ENCODE assay signal across 10 mouse cellular contexts in genomic region chr2:148039351-148040235, GRCm38 (mm10). TPM values are rescaled to one million over a fixed set of nuclear protein-coding genes. Genes with fewer than 3 reads are reported as not detected.
DNase-seq lines count a peak whose midpoint lies in the region; ATAC-seq and TF ChIP-seq lines count a peak whose summit lies in the region.
"Had no signal": no experiment of that assay in that cellular context is flagged by ENCODE, and none has a peak within 500 bp of the region (broad histone marks: within the 10 kb centered on the region; RNA-seq: fewer than 3 reads in every experiment).

No protein-coding gene starts in this region.

- no peak for DNase-seq in heart, postnatal 10 days
- no peak for DNase-seq in layer of hippocampus, postnatal 25 days (ENCODE audit: extremely low spot score in 1 of 2, low spot score in 1 of 2)
- DNase-seq in thymus, adult 2 months = no peak
- DNase-seq in layer of hippocampus, adult 2 months (ENCODE audit: low spot score in 2 of 2) = no peak
- DNase-seq: kidney, postnatal 36 days had no signal

- peaks cover 97% of the 10 kb centered on the region for H3K27me3 ChIP-seq in heart, embryonic 12.5 days (replicated peaks)
- H3K27me3 ChIP-seq in heart, embryonic 14.5 days (ENCODE audit: control insufficient read depth, insufficient read depth, low read length) = peaks cover 99% of the 10 kb centered on the region
- peaks cover 100% of the 10 kb centered on the region for H3K27me3 ChIP-seq in liver, embryonic 12.5 days (replicated peaks)
- H3K27me3 ChIP-seq in midbrain, embryonic 16.5 days (ENCODE audit: control insufficient read depth, insufficient read depth, low read depth, low read length) = peaks cover 78% of the 10 kb centered on the region
- H3K27me3 ChIP-seq in thymus, adult 2 months (ENCODE audit: control insufficient read depth, insufficient read depth, low read length) = peaks cover 19% of the 10 kb centered on the region

- H3K4me3 ChIP-seq in heart, embryonic 12.5 days = peak overlapping the region; percentile 23
- H3K4me3 ChIP-seq in heart, embryonic 14.5 days (ENCODE audit: control insufficient read depth in 1 of 2, insufficient read depth in 1 of 2, low read depth in 1 of 2, low read length in 2 of 2) = peak overlapping the region in 1 of 2 experiments; percentile 16; a peak in 1 of 4 replicates
- peak overlapping the region; percentile 46 for H3K4me3 ChIP-seq in liver, embryonic 12.5 days
- peak overlapping the region; percentile 13; the same call in 1 of the 2 replicates for H3K4me3 ChIP-seq in midbrain, embryonic 16.5 days (ENCODE audit: low read depth, low read length)
- H3K4me3 ChIP-seq in thymus, adult 2 months (ENCODE audit: control insufficient read depth, insufficient read depth, low read length) = no peak overlapping the region
- no peak overlapping the region for H3K4me3 ChIP-seq in layer of hippocampus, adult 2 months
- H3K4me3 ChIP-seq: neural tube, embryonic 13.5 days had no signal

- TF ChIP-seq CTCF in thymus, adult 2 months (IDR thresholded peaks at IDR 0.05; ENCODE audit: borderline replicate concordance, control insufficient read depth, extremely low read depth, insufficient read depth, low read length, poor library complexity) = no peak
- no peak for TF ChIP-seq CTCF in layer of hippocampus, adult 2 months (conservative IDR thresholded peaks at IDR 0.05)

- under 1% methylated on average over 53 of the region's 53 CpGs for WGBS in heart, embryonic 12.5 days
- 2% methylated on average over 53 of the region's 53 CpGs for WGBS in heart, embryonic 14.5 days
- 3% methylated on average over 53 of the region's 53 CpGs for WGBS in liver, embryonic 12.5 days (ENCODE audit: insufficient replicate concordance)
- under 1% methylated on average over 53 of the region's 53 CpGs for WGBS in midbrain, embryonic 16.5 days
- WGBS in thymus, adult 2 months = 7% methylated on average over 53 of the region's 53 CpGs

- peaks cover 18% of the 10 kb centered on the region for H3K4me1 ChIP-seq in heart, embryonic 12.5 days (replicated peaks)
- peaks cover 3 to 16% of the 10 kb centered on the region in 2 experiments; a peak in 2 of 4 replicates for H3K4me1 ChIP-seq in heart, embryonic 14.5 days (ENCODE audit: control insufficient read depth in 2 of 2, insufficient read depth in 2 of 2, low read length in 2 of 2)
- no peaks in the 10 kb centered on the region for H3K4me1 ChIP-seq in liver, embryonic 12.5 days
- H3K4me1 ChIP-seq in midbrain, embryonic 16.5 days (ENCODE audit: control insufficient read depth, insufficient read depth, low read length) = no peaks in the 10 kb centered on the region; the same call in 1 of the 2 replicates
- H3K4me1 ChIP-seq in thymus, adult 2 months (replicated peaks; ENCODE audit: control insufficient read depth, insufficient read depth, low read length) = no peaks in the 10 kb centered on the region

- H3K9me3 ChIP-seq in heart, embryonic 12.5 days (replicated peaks) = no peaks in the 10 kb centered on the region
- H3K9me3 ChIP-seq in heart, embryonic 14.5 days (ENCODE audit: control insufficient read depth, low read length) = no peaks in the 10 kb centered on the region
- no peaks in the 10 kb centered on the region for H3K9me3 ChIP-seq in liver, embryonic 12.5 days (replicated peaks)
- H3K9me3 ChIP-seq in midbrain, embryonic 16.5 days (replicated peaks; ENCODE audit: control insufficient read depth, low read length, poor library complexity, severe bottlenecking) = no peaks in the 10 kb centered on the region
- H3K9me3 ChIP-seq: neural tube, embryonic 13.5 days had no signal

- TF ChIP-seq POLR2A in thymus, adult 2 months (IDR thresholded peaks at IDR 0.05; ENCODE audit: control insufficient read depth, extremely low read depth, insufficient read depth, low read length, poor library complexity) = no peak

- intact Hi-C loops in heart, postnatal 10 days (cut with DNase I) = loop anchor here (10.0 kb wide), 1 partner anchor 955 kb away; the partner anchor contains the start of gene Nkx2-4

- ATAC-seq in heart, embryonic 12.5 days (ENCODE audit: insufficient number of reproducible peaks, low FRiP score) = no peak
- no peak for ATAC-seq in heart, embryonic 14.5 days (ENCODE audit: insufficient number of reproducible peaks, insufficient read depth, low FRiP score, low read depth)
- 0 out of 2 replicates have a peak, but pooled peaks have one; percentile 28 for ATAC-seq in liver, embryonic 12.5 days
- peak; percentile 31; the same call in 1 of the 2 replicates for ATAC-seq in midbrain, embryonic 16.5 days

- H3K9ac ChIP-seq in heart, embryonic 12.5 days = no peak overlapping the region
- no peak overlapping the region for H3K9ac ChIP-seq in heart, embryonic 14.5 days (ENCODE audit: low read length)
- peak overlapping the region; percentile 53; the same call in 1 of the 2 replicates for H3K9ac ChIP-seq in liver, embryonic 12.5 days
- H3K9ac ChIP-seq in midbrain, embryonic 16.5 days (ENCODE audit: low read depth, low read length) = no peak overlapping the region
- H3K9ac ChIP-seq: neural tube, embryonic 13.5 days had no signal

- H3K36me3 ChIP-seq in heart, embryonic 12.5 days = no peaks in the 10 kb centered on the region
- no peaks in the 10 kb centered on the region for H3K36me3 ChIP-seq in heart, embryonic 14.5 days (ENCODE audit: control insufficient read depth, insufficient read depth, low read length)
- 0 out of 2 replicates have a peak, but pooled peaks cover 2% of the 10 kb centered on the region for H3K36me3 ChIP-seq in liver, embryonic 12.5 days
- no peaks in the 10 kb centered on the region for H3K36me3 ChIP-seq in midbrain, embryonic 16.5 days (ENCODE audit: control insufficient read depth, insufficient read depth, low read length)
- no peaks in the 10 kb centered on the region for H3K36me3 ChIP-seq in thymus, adult 2 months (ENCODE audit: control insufficient read depth, insufficient read depth, low read length)
- H3K36me3 ChIP-seq: neural tube, embryonic 13.5 days had no signal

- H3K27ac ChIP-seq in heart, embryonic 12.5 days (ENCODE audit: poor library complexity, severe bottlenecking) = no peak overlapping the region
- no peak overlapping the region for H3K27ac ChIP-seq in heart, embryonic 14.5 days (replicated peaks in 1 of 2; ENCODE audit: control insufficient read depth in 1 of 2, insufficient read depth in 1 of 2, low read depth in 2 of 2, low read length in 2 of 2)
- H3K27ac ChIP-seq in liver, embryonic 12.5 days = 0 out of 2 replicates have a peak overlapping the region, but pooled peaks have one; percentile 36
- H3K27ac ChIP-seq in midbrain, embryonic 16.5 days (ENCODE audit: low read length) = peak overlapping the region; percentile 51; the same call in 1 of the 2 replicates
- no peak overlapping the region for H3K27ac ChIP-seq in thymus, adult 2 months (ENCODE audit: control insufficient read depth, insufficient read depth, low read length)
- H3K27ac ChIP-seq in layer of hippocampus, adult 2 months = no peak overlapping the region
- H3K27ac ChIP-seq: neural tube, embryonic 13.5 days had no signal

- peak overlapping the region; percentile 41 for H3K4me2 ChIP-seq in heart, embryonic 12.5 days
- H3K4me2 ChIP-seq in heart, embryonic 14.5 days (ENCODE audit: low read length) = 0 out of 2 replicates have a peak overlapping the region, but pooled peaks have one; percentile 9
- peak overlapping the region; percentile 47 for H3K4me2 ChIP-seq in liver, embryonic 12.5 days
- peak overlapping the region; percentile 10; the same call in 1 of the 2 replicates for H3K4me2 ChIP-seq in midbrain, embryonic 16.5 days (ENCODE audit: low read length)
- H3K4me2 ChIP-seq: neural tube, embryonic 13.5 days had no signal

RNA-seq across cellular contexts. Expression of gene Foxa2, which starts 7.2 kb away (rescaled TPM):
- 0.44 and 0.55 TPM in 2 replicates for polyA plus RNA-seq in heart, embryonic 12.5 days (2016; fragmentation: Nextera tagmentation; extraction: Ambion mirVana)
- total RNA-seq in heart, postnatal 10 days (2021) = not detected
- polyA plus RNA-seq in heart, embryonic 14.5 days (2014; fragmentation: Nextera tagmentation; extraction: Ambion mirVana) = 0.24 TPM in 1 of 2 replicates, not detected in the other
- polyA plus RNA-seq in liver, embryonic 12.5 days (2016; fragmentation: Nextera tagmentation; extraction: Ambion mirVana) = 5.0 and 5.4 TPM in 2 replicates
- polyA plus RNA-seq in midbrain, embryonic 16.5 days (2015; fragmentation: Nextera tagmentation; extraction: Ambion mirVana) = 1.9 and 4.1 TPM in 2 replicates
- total RNA-seq in layer of hippocampus, postnatal 25 days (2021) = not detected
- 0.55 and 1.2 TPM in 2 replicates for polyA plus RNA-seq in thymus, adult 2 months (2012; rRNA removed)
- total RNA-seq in layer of hippocampus, adult 2 months (2021) = not detected

Comparison
In these comparisons a context has a peak if more than half of its experiments do, and no peak if none do; other contexts are left out.
1. ATAC-seq: peak in liver, embryonic 12.5 days (single experiment) and midbrain, embryonic 16.5 days (single experiment); none in heart, embryonic 12.5 days (single experiment) and heart, embryonic 14.5 days (single experiment).
2. H3K27ac ChIP-seq: peak in liver, embryonic 12.5 days (single experiment) and midbrain, embryonic 16.5 days (single experiment); none in heart, embryonic 12.5 days (single experiment), heart, embryonic 14.5 days (0 of 2), thymus, adult 2 months (single experiment) and layer of hippocampus, adult 2 months (single experiment).
3. H3K4me3 ChIP-seq: peak in heart, embryonic 12.5 days (single experiment), liver, embryonic 12.5 days (single experiment) and midbrain, embryonic 16.5 days (single experiment); none in thymus, adult 2 months (single experiment) and layer of hippocampus, adult 2 months (single experiment).
4. Peak in every context shown above with its lines, with median percentiles within 50 percentile points of each other: H3K4me2 ChIP-seq.